Mouse (Mus musculus): ENCODE results near the gene Itgav. TPM values are rescaled to one million over a fixed set of nuclear protein-coding genes. Genes with fewer than 3 reads are reported as not detected.

Itgav gene
- polyA plus RNA-seq, 1 experiment from 2014 or later, result 76.1 TPM

DNA sequence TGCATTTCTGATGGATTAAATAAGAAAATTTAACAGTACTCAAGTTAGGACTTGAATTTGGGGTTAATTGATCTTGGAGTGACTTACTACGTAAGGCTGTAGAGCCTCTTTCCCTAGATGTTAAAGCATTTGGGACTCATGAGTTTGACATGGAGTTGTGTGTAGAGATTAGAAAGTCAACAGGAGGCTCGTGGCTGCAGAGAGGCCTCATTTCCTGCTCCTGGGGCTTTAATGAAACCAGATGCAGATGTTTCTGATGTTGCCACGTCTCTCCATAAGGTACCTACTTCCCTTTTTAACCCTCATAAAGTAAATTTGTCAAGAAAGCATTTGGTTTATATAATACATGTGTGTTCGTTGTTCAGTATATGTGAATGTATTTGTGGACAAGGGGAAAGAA is 132.0 kb downstream of the Itgav start:
- Histone ChIP-seq H3K27ac (replicated peaks; ENCODE audit: low read depth, low read length) (no peak overlapping the region), H3K27me3 (ENCODE audit: control insufficient read depth, insufficient read depth, low read length) (no peaks in the 10 kb centered on the region), H3K9me3 (replicated peaks; ENCODE audit: control insufficient read depth, low read length) (no peaks in the 10 kb centered on the region), H3K36me3 (replicated peaks; ENCODE audit: control insufficient read depth, insufficient read depth, low read depth, low read length) (no peaks in the 10 kb centered on the region), H3K4me3 (ENCODE audit: low read depth, low read length) (no peak overlapping the region), H3K4me2 (ENCODE audit: low read depth, low read length) (no peak overlapping the region), H3K9ac (replicated peaks; ENCODE audit: low read length) (no peak overlapping the region), H3K4me1 (ENCODE audit: control insufficient read depth, insufficient read depth, low read length) (no peaks in the 10 kb centered on the region)
- ATAC-seq (replicated peaks; ENCODE audit: insufficient number of reproducible peaks, low FRiP score, low TSS enrichment, low read depth), result no peak
- 36% methylated on average over 4 of the region's 4 CpGs for WGBS
- peak; percentile 55 for DNase-seq (ENCODE audit: low spot score)

Other genes starting within 250 kb of the Itgav start
- gene Zc3h15, start 80.0 kb upstream of the Itgav start, polyA plus RNA-seq (2014; fragmentation: Nextera tagmentation; extraction: Ambion mirVana), result 169 and 205 TPM in 2 replicates
- gene Fam171b, start 88.2 kb downstream of the Itgav start, polyA plus RNA-seq (2014; fragmentation: Nextera tagmentation; extraction: Ambion mirVana), result 26.6 and 30.9 TPM in 2 replicates
- not detected in 2 replicates for gene Zswim2, start 216.8 kb downstream of the Itgav start, polyA plus RNA-seq (2014; fragmentation: Nextera tagmentation; extraction: Ambion mirVana)
- gene Gm13698, start 231.3 kb downstream of the Itgav start, polyA plus RNA-seq (2014; fragmentation: Nextera tagmentation; extraction: Ambion mirVana), result not detected in 2 replicates
- not detected in 2 replicates for gene Gm13693, start 237.1 kb downstream of the Itgav start, polyA plus RNA-seq (2014; fragmentation: Nextera tagmentation; extraction: Ambion mirVana)
- gene Gm13695, start 242.9 kb downstream of the Itgav start, polyA plus RNA-seq (2014; fragmentation: Nextera tagmentation; extraction: Ambion mirVana), result not detected in 2 replicates
- gene Gm13696, start 248.7 kb downstream of the Itgav start, polyA plus RNA-seq (2014; fragmentation: Nextera tagmentation; extraction: Ambion mirVana), result not detected in 2 replicates